Mouse (Mus musculus) gonadal fat pad, adult 2 months (tissue): ENCODE measurements around the gene Nxpe5. TPM values are rescaled to one million over a fixed set of nuclear protein-coding genes. Genes with fewer than 3 reads are reported as not detected.

Experiments
- DNase-seq: peaks from one replicate; pipeline ENCODE4 v3.0.0-alpha.2; 2012; ENCODE audit warnings: low read depth
- polyA plus RNA-seq: library from polyadenylated mRNA; depleted of rRNA; stranded (reverse); fragments of >200 nt; gene quantifications from 2 replicates; pipeline ENCODE4 v1.2.3, GENCODE M21; 2012

The Nxpe5 gene
- polyA plus RNA-seq, 1 experiment: 18.5 TPM

DNA sequence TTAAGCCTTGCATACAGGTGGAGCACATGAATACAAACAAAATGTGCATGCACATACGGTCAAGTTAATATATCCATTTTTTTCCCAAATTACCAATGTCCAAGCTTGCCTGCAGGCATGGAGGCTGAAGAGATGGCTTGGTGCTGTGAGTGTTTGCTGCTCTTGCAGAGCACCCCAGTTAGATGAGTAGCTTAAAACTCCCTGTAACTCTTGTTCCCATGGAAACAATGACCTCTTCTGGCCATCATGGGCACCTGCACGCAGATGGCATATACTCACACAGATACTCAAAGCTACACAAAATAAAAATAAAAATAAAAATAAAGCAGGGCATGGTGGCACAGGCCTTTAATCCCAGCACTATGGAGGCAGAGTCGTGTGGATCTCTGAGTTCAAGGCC is 27.4 kb downstream of the Nxpe5 start:
- no peak for DNase-seq

DNA sequence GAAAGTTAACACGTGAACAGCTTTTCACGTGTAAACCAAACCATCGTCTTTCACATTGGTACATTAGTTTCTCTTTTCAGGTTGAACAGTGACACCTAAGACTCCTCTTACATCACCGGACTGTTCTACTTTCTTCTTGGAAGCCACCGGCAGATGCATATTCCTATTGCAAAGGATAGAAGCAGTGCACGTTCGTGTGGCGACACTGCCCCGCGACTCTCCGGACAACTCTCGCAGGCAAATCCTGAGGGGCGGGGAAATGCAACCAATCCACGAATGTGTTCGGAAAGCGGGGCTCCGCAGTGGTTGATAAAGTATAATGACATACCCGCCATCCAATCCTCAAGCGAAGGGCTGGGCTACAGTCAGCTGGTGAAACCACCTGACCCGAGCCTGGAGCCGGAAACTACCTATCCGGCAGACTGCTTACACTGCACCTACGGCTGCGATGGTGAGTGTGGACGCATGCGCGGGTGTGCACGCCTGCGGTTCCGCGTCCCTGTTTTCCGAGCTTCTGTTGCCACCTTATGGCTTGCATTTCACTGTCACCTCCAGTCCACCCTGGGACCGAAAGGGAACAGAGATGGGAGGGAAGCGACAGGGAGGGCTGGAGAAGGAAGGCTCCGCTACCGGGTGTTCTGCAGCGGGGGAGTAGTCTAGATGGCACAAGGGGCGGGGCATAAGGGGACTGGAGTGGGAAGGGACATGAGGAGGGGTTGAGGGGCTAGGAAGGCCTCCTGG is 29.8 kb downstream of the Nxpe5 start, which contains the start of gene Lamtor4:
Lamtor4 (plus strand) TSS at position 130 of the 741 bp plus-strand sequence.
- peak; percentile 90 for DNase-seq

DNA sequence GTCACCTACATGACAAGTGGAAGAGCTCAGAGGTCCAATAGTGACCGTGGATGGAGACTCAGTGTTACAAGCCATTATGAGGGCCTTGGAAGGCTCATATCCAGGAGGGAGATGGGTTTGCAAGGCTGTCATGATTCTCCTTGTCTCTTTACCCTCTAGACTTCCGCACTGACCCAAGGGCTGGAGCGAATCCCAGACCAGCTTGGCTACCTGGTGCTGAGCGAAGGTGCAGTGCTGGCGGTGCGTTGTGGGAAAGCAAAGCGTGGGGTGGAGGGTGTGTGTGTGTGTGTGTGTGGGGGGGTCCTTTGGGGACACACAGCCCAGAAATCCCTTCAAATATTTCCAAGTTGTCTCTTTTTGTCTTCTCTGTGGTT is 30.4 kb downstream of the Nxpe5 start:
- no peak for DNase-seq

DNA sequence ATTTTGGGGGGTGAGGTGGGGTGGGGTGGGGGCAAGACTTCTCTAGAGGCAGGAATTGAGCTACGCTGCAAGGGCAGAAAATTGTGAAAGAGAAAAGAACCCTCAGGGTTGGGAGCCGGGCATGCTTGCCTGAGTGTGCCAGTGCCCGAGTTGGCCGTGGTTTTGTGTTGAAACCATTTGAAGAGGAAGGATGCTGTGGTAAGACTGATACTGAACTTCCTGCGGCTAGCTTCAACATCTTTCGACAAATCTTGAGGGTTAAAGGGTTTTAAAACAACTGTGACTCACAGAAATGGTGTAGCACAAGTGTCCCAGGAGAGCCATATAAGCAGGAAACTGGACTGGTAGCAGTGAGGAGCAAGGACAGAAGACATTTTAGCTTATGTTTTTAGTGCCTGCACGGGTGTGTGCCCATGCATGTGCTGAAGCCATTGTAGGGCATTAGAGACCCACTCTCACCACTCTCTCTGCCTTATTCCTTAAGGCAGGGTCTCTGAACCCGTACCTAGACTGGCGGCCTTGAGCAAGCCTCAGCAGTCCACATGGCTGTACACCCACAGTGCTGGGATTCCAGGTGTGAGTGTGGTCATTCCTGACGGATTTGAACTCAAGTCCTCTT is 31.4 kb downstream of the Nxpe5 start:
- DNase-seq: no peak

DNA sequence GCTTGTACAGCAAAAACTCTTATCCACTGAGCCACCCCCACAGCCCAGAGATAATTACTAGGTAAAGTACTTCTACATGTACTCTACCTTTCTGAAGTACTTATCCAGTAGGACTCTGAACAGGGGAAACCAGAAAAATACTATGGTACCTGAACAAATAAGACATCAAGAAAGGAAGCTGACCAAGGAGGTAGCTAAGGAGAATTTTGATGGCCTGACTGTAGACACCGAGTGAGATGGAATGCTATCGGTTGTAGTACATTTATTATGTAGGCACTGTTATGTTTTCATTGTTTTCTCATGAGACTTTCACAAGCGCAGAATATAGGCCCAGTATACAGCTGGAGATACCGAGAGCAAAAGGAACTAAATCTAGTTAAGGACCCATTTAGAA is 31.9 kb downstream of the Nxpe5 start:
- DNase-seq: no peak

DNA sequence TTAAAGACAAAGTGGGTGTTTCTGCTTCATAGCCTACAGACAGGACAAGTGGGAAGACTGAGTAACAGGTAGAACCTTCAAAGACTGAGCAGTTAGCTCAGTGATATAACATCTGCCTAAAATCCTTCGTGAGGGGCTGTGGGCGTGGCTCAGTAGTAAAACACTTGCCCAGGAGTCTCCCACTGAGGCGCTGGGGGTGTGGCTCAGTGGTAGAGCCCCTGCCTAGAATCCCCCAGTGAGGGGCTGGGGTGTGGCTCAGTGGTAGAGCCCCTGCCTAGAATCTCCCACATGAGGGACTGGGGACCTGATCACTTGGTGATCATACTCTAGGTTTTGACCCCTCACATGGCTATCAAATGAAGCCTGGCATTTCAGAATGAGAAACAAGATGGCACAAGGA is 32.4 kb downstream of the Nxpe5 start:
- no peak for DNase-seq

DNA sequence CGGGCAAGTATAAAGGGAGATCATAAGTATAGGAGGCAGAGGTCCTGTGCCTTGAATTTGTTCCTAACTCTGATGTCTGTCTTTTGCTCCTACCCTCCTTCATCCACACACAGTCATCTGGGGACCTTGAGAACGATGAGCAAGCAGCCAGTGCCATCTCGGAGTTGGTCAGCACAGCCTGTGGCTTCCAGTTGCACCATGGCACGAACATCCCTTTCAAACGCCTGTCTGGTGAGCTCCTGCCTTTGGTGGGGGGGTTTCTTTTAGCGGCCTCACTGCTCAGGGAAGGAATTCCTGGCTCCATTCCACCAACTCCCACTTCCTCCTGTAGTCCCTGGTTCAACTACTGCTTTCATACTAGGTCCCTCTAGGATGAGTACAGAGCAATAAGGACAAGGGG is 32.8 kb downstream of the Nxpe5 start:
- no peak for DNase-seq

DNA sequence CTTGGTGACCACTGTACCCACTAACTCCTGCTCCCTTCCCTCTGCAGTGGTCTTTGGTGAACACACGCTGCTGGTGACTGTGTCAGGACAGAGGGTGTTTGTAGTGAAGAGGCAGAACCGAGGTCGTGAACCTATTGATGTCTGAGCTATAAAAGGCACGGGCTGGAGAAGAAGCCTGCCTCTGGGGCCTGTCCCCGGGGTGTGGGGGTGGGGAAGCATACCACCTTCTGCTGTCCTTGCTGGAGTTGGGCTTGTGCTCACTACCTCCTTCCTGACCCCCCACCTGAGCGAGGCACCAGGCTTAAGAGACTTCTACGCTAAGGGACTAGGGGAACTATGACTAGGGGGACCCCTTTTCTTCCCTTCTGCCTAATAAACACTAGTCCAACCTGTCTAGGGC is 33.3 kb downstream of the Nxpe5 start:
- DNase-seq: no peak

DNA sequence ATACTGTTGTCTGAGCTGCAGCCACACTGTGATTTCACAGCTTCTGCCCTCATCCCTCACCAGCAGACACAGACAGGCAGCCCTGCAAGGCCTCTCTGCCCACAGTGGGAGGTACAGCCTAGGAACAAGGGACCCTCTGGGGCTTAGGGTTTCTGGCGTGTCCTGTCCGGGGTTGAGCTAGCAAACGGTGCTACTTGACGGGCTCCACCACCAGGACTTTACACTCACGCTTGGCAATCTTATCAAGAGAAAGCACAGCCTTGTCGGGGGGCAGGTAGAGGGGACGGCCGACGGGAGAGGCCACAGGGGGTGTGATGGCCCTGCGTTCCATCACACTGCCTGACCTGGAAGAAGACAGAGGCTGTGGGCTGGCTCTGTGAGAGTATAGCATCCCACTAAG is 34.4 kb downstream of the Nxpe5 start:
- no peak for DNase-seq

DNA sequence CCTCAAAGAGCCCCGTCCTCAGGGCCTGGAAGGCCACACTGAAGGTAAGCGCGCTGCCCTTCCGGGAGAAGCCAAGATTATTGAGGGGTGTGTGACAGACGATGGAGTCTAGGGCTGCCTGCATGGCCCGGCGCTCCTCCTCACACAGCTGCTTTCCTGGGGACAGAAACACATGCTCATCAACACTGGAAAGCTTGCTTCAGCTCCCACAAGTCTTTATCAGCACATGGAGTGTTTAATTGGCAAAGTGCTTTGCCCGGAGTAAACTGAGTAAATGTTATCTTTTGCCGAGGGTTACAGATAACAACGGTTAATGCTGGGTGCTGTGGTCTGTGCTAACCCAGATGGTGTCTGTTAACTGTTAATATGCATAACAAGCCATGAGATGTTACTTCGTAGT is 35.1 kb downstream of the Nxpe5 start:
- no peak for DNase-seq

DNA sequence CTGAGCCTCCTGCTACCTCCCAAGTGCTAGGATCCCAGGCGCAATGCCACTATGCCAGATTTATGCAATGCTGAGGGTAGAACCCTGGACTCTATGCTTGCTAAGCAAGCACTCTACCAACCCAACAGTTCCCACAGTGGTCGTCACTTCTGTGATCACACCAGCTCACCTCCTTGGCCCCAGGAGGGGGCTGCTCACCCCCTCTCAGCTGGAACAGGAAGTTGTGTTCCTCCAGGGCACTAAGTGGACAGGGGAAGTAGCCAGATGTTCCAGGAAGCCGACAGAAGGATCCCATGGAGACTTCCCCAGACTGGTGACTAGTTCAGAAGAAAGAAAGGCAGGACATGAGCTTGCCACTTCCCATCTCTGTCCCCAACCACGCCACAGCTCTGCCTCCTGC is 36.3 kb downstream of the Nxpe5 start:
- no peak for DNase-seq

DNA sequence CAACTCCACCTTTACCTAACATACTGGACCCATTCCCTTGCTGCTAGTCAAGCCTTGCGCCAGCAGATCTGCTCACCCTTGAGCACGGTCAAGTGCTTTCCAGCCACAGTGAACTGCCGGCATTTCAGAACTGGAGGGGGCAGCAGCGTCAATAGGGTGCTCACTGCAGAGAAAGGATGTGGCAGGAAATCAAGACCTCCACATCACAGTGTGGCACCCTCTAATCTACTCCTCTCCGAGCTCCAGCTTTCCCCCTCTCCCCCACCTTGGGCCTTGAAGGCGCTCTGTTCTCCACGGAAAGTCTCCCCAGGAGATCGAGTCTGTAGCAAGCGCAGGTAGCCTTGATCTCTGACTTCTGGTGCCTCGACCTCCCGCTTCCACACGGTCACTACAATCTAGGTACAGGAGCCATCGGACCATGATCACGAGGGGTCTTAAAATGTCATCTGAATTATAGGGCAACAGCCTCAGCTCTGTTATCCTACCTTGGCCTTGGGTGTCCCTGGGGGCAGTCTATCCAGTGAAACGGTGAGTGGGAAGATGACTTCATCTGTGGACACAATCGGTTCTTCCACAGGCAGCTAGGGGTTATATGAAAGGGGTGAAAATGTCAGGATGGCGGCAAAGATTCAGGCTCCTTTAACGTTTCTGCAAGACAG is 37.0 kb downstream of the Nxpe5 start:
- DNase-seq: no peak

DNA sequence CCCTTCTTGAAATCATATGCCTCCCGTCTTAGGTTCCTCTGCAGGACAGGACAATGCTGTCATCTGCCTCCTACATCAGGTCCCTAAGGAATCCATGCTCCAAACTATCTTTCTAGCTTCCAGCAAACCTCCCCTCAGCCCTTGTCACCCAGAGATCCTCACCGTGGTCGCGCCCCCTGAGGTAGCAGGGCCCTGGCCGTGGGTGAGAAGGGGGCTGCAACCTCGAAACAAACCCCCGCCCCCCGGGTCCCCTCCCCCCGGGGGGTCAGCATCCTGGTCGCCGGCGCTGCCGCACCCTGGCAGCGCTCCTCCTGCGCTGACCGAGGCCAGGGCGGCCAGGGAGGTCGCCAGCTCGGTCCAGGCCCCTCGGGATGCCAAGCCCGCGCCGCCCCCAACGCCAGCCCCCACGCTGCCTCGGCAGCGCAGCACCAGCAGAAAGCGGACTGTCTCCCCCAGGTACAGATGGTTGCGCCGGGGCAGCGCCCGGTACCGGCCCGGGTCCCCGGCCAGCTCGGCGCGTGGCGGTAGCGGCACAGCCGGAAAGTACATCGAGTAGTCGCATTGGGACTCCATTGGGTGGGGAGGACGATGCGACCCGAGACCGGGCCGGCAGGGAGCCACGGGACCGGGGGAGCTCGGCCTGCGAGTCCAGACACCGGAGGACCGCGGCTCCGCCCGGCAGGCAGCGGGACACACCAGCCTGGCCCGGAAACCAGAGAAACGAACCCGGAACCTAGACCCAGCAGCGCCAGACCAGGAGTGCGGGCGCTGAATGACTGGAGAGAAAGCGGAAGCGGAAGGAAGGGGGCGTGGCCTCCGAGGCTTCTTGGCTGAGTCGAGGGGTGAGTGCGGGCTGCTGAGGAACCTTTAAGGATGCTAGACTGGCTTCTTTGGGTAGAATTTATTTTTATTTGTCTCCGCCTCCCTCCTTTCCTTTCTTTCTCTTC is 37.8 kb downstream of the Nxpe5 start, which contains the start of gene BC037034:
BC037034 (minus strand) TSS at position 774 of the 947 bp plus-strand sequence.
- DNase-seq: peak; percentile 31

DNA sequence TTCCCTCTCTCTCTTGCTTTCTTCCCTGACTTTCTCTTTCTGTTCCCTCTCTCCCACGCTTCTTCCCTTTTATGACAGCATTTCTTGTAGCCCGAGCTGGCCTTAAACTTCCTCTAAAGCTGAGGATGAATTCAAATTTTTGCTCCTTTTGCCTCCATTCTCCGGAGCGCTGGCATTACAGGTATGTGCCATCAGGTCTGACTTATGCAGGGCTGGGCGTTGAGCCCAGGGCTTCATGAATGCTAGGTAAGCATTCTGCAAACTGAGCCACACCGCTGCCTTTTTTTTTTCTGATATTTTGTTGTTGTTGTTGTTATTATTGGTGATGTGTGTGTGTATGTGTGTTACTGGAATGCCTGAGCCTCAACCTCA is 38.5 kb downstream of the Nxpe5 start:
- DNase-seq: no peak

DNA sequence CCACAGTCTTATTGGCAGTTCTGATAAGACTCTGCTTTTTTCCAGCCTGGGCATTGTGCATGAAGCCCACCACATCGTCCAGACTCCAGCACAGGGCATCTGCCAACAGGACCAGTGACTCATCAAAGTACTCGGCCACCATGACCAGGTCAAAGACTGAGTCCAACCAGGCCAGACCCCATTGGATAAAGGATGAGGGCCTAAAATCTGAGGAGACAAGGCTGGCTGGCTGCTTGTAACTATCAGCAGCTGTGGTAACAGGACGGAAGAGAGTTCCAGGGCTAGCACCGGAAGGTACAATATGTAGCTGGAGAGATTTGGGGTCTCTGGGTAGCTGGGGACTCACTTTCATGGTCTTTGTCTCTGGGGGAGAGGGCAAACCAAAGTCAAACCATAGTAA is 40.0 kb downstream of the Nxpe5 start:
- DNase-seq: no peak

DNA sequence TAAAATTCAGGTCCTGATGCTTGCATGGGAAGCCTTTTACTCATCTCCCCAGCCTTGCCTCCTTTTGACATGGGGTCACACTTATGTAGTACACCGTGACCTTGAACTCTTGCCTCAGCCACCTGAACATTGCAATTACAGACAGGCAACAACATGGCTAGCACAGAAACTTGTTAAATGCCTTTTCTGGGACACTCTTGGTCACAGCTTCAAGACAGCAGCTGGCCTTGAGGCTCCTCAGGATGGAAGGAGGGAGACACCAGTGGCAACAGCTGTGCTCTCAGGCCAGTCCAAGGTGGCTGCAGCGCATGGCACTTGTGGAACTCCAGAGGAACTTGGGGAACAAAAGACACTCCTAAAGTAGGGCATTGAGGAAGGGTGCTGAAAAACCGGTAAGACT is 41.4 kb downstream of the Nxpe5 start:
- no peak for DNase-seq

DNA sequence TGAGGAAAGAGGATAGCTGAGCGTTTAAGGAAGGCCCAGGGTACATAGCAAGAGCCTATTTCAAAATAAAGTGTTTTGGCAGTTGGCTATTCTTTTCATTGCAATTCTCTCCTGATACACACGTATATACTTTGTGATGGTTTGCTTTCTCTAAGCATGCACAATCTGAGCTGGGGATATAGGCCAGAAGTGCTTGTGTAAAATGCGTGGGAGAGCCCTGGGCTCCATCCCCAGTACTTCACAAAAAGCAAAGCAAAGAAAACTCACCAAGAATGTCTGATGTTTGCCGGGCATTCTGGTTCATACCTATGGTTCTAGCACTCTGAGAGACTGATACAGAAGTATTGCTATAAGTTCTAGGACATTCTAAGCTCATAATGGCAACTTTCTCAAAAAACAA is 43.3 kb downstream of the Nxpe5 start:
- no peak for DNase-seq

DNA sequence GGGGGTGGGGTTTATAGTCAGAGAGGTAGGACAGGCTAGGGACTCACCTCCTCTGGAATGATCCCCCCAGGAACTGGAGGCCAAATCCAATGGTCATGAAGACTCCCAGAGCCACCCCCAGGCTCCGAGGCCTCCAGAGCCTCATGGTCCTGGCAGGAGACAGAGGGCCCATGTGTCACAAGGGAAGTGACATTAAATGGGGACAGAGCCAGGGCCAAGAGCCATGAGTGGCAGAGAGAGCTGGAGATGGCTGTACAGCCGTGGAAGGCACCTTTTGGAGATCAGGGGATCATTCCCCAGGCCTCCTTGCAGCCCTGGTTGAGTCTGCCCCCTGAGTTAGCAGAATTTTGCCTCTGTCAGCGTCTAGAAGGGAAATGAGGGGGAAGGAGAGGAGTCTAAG is 45.5 kb downstream of the Nxpe5 start:
- DNase-seq: no peak

DNA sequence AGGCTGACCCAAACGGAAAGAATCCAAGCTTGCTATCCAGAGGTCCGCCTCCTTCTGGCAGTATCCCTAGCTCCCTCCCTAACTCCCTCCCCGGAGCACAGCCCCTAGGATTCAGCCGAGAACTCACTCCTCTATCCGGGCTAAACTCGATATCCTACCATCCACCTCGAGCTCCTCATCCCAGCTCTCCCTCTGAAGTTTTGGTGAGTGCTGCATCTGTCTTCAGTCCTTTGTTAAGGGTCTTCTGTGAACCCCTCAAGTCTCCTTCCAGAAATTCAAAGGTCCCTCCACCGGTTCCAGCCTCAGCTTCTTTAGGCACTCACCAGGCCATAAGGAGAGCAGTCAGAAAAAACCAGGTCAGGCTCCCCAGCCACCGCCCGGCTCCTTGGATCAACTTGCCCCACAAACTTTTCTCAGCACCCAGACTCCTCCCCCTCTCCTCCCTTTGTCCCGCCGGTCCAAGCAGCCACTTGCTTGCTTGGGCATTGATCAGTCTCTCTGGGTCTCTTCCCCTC is 46.8 kb downstream of the Nxpe5 start, which contains the start of gene Gal3st4:
Gal3st4 (minus strand) TSS at position 432 of the 515 bp plus-strand sequence.
- no peak for DNase-seq

DNA sequence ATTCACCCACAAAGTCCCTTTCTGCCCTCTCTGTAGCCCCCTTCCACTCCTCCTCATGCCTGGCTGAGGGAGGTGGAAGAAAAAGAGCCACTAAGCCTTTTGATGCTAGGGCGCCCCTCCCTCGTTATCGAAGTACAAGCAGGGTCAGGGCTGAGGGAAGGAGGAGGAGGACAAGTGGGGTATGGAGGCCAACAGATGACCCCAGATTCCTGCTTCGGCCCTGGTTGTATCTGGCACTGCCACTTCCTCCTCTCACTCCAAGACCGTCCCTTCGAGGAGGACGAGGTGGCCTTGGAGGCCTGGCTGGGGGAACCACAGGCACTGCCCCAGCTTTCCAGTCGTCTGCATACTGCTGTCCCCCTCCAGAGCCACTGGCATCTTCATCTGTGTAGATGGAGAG is 48.5 kb downstream of the Nxpe5 start:
- DNase-seq: no peak

DNA sequence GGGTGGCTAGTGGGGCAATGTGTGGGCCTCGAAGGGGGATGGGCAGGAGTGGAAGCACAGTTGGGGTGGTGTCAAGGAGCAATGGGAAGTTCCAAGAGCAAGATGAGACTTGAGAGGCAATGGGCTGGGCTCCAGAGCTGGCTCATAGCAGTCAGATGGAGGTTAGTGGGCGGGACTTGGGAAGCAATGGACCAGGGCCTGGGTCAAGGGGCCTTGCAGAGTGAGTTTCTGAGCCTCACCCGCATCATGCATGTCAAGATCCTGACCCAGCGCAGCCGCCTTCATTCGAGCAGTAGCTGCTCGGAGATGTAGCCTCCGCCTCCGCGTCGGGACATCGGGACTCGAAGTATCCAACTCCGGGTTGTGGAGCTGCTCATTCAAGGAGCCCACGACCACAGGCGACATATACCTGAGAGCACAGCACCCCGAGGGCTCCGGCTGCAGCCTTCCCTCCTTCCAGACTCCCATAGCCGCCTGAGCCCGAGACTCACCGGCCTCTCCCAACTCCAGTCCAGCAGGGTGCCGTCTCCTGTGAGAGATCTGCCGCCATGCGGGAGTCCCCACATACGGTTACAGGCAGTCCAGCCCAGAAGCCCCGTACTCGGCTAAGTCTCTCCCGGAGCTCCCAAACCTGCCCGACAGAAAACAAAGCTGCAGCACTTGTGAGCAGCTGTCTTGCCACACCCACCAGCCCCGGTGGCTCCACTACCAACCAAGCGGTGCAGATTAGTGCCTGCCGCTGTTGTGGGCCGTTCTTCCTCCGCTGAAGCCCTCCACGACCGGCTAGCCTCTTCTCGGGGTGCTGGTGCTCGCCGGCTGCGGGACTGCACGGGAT is 49.7 kb downstream of the Nxpe5 start:
- DNase-seq: no peak
